Mouse (Mus musculus): ENCODE data around the gene Meaf6.

GRCm38 (mm10) chr4:125158581-125159317, 73.8 kb downstream of the Meaf6 start:
- no peak for TF ChIP-seq CTCF (IDR thresholded peaks at IDR 0.05; ENCODE audit: low read depth, low read length)
- TF ChIP-seq TAL1 (conservative IDR thresholded peaks at IDR 0.05; ENCODE audit: low read depth, low read length): no peak
